Mouse (Mus musculus): Measurements from ENCODE around the gene Itgb4.

Gene Itgb4

DNA sequence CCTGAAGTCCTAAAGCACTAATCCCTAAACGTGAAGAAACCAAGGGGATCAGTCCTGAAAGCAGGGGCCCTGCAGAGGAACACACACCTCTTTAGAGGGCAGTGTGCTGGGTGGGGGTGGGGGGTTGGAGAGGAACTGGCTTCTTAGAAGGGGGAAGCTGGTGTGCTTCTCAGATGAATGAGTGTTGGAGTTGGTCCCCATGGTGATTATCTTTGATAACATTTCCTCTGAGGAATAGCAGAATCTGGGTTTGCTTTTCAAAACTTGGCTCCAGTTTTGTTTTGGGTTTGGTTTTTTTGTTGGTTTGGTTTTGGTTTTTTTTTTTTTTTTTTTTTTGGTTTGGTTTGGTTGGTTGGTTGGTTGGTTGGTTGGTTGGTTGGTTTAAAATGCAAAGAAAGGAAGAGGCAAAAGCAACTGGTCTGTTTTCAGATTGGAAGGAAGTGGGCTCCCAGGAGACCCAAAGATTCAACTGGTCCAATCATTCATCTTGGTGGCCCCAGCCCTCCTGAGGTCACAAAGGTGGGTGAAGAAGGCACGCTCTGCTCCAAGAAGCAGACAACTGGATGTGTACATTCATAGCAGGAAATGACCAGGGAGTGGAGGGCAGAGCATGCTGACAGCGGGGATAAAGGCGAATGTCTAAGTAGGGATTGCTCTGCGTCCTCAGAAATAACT lies 5.6 kb upstream of the Itgb4 start:
- in situ Hi-C loops (cut with MboI, MseI), result no loop called here

DNA sequence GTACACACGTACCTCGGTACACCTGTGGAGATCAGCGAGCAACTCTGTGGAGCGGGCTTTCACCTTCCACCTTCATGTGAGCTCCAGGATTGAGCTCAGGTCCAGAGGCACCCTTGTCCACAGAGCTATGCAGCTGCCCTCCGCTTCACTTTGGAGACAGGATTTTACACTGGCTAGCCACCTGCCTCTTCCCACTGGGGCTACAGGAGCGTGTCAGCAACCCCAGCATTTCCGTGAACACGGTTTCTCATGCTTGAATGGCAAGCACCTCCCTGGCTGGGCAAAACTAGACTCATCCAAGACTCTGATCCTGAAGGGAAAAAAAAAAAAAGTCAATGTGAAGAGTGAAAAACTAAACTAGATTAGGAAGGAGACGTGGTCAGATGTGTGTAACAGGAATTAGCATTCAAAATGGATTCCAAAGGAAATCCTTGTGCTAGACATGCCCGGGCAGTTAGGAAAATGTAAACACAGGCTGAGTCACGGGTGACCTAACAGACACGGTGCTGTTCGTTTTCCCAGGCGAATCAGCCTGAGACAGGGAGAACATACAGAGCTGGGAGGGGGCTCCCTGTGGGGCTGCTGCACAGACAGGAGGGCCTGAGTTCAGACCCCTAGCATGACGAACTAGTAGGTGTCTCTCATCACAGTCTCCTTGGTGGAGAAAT lies 4.4 kb upstream of the Itgb4 start:
- in situ Hi-C loops (cut with MboI, MseI), result no loop called here

DNA sequence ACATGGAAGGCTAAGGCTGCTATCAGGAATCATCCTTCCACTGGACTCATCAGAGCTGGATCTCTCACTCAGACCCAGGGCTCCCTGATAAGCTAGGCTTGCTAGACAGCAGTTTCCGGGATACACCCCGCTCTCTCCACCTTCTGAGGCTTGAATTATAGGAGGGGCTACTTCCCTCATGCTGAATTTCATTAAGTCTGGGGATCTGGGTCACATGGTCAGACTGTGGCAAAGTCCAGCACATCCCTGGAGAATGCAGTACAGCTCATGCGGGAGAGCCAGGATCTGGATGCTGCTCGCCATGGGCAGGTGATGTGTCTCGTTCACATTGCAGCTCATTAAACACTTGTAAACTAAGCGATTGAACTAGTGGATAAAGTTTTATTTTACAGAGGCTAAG lies 3.5 kb upstream of the Itgb4 start:
- in situ Hi-C loops (cut with MboI, MseI), result no loop called here

DNA sequence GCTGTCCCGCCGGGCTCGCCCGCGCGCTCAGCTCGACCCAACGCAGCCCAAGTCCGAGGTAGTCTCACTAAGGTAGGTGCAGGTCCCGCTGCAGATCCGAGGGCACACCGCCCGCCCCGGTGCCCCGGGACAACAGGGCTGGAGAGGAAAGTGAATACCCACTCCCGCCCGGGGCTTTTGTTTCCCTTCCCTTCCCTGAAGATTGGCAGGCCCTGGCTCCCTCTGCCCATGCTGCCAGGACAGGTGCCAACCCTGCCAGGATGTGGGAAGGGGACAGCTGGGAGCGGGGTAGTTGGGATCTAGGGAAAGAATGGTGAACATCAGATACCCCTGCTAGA lies 543 bp downstream of the Itgb4 start:
- in situ Hi-C loops (cut with MboI, MseI), result no loop called here

DNA sequence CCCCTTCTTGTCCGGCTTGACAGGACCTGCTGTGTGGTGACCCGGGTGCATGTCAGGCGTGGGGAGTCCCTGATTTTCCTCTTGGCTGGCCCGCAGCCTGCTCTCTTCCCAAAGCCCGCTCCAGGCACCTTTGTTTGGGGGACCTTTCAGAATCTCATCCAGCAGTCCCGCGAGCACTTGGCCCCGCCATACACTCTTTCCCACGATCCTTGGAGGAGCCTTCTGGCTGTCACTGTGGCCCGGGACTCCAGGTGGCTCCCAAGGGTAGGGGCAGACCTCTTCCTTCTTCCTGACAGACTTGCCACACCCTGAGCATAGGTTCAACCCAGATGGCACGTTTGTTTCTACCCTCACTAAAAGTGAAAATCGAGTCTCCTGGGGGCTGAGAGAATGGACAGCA lies 1.0 kb downstream of the Itgb4 start:
- in situ Hi-C loops (cut with MboI, MseI), result no loop called here

DNA sequence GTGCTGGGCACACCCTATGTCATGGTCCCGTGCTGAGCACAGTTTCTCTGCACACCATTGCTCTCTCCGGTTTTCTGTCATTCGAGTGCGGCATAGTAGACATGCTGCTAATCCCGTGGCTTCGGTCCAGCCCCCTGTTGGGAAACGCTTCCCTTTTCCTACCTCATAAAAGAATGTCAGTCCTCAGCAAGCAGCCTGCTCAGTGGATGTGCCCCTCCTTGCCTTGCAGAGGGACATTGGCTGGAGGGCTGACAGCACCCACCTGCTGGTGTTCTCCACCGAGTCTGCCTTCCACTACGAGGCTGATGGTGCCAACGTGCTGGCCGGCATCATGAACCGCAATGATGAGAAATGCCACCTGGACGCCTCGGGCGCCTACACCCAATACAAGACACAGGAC lies 8.0 kb downstream of the Itgb4 start:
- in situ Hi-C loops (cut with MboI, MseI), result no loop called here

DNA sequence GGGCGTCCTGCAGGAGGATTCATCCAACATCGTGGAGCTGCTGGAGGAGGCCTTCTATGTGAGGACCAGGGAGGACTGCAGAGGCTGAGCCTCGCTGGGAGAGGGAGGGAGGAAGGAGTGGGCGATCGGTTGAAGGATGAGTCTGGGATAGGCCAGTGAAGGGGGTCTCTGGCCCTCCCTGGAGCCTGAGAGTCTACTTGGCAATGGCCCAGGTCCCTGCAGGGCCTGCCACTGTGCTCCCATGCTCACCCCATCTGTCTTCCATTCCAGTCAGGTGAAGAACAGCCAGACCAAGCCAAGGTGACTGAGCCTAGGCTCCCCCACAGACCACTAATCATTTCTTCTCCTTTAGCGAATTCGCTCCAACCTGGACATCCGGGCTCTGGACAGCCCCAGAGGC lies 8.8 kb downstream of the Itgb4 start:
- in situ Hi-C loops (cut with MboI, MseI), result no loop called here

DNA sequence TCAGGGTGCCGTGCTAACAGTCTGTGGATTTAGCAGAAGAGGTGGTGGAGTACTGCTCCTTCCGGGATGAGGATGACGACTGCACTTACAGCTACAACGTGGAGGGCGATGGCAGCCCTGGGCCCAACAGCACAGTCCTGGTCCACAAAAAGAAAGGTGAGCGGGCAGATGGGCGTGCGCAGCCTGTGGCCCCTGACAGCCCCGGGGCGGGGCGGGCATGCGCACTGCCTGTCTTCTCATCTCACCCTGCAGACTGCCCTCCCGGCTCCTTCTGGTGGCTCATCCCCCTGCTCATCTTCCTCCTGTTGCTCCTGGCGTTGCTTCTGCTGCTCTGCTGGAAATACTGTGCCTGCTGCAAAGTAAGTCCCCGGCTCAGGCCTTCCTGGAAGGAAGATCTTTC lies 15.2 kb downstream of the Itgb4 start:
- in situ Hi-C loops (cut with MboI, MseI), result loop anchor here in 1 of 2 experiments (10.0 kb wide), 1 partner anchor 45 kb away; no protein-coding TSS in a partner anchor

DNA sequence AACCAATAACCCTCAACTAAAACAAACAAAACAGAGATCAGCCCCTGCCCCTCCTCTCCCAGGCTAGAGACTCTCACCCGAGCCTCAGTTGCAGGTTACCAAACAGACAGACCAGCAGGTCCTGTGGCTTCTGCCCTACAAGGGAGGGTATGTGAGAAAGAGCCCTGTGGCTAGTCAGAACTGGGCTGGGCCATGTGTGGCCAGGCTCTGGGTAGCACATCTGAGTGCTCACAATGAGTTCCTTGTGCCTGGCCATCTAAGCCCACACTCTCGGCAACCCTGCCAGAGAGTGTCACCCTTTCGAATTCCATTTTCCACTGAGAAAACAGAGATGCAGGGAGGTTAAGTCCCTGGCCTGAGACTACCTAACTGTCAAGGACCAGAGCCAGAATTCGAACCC lies 17.6 kb downstream of the Itgb4 start:
- in situ Hi-C loops (cut with MboI, MseI), result loop anchor here in 1 of 2 experiments (10.0 kb wide), 1 partner anchor 47 kb away; no protein-coding TSS in a partner anchor

DNA sequence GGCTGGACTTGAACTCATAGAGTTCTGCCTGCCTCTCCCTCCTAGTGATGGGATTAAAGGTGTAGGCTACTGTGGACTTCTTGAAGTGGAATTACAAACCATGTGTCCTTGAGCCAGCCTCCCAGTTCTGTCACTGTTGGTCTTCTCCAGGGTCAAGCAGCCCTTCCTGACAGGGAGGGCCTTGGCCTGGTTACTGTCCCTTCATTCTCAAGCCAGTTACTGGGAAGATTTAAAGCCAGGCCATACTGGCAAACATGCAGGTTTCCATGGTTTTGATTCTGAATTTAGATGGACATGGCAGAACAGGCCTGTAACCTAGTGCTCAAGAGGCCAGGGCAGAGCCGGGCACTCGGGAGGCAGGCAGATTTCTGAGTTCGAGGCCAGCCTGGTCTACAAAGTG lies 20.7 kb downstream of the Itgb4 start:
- in situ Hi-C loops (cut with MboI, MseI), result loop anchor here in 1 of 2 experiments (10.0 kb wide), 1 partner anchor 50 kb away; no protein-coding TSS in a partner anchor

DNA sequence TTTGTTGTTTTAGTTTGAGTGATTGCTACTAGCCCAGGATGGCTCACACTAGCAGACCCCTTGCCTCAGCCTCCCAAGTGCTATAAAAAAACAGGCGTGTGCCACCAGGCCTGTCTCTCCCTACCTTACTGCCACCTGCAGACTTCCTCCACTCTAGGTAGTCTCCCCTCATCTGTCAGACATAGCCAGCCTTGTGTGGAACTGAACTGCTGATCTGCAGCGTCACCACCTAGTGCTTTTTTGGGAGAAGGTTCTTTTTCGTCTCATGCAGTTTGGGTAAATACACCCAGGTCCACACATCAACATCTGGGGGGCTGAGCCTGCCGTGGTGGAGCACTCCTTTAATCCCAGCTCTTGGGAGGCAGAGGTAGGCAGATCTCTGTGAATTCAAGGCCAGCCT lies 22.5 kb downstream of the Itgb4 start:
- in situ Hi-C loops (cut with MboI, MseI), result loop anchor here in 1 of 2 experiments (10.0 kb wide), 1 partner anchor 52 kb away; no protein-coding TSS in a partner anchor

DNA sequence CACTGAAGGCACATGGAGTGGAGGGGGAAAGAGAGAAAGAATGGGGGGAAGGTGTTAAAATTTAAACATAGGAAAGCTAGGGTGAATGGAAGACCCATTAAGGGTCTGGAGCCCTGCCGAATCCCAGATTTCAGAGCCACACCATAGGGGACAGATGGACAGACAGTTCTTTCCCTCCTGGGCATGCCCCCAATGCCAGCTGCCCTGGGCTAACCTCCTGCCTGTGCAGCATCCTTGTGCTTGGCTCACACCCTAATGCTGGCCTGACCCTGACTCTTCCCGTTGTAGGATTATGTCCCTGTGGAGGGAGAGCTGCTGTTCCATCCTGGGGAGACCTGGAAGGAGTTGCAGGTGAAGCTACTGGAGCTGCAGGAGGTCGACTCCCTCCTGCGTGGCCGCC lies 23.2 kb downstream of the Itgb4 start:
- in situ Hi-C loops (cut with MboI, MseI), result loop anchor here in 1 of 2 experiments (10.0 kb wide), 1 partner anchor 53 kb away; no protein-coding TSS in a partner anchor

DNA sequence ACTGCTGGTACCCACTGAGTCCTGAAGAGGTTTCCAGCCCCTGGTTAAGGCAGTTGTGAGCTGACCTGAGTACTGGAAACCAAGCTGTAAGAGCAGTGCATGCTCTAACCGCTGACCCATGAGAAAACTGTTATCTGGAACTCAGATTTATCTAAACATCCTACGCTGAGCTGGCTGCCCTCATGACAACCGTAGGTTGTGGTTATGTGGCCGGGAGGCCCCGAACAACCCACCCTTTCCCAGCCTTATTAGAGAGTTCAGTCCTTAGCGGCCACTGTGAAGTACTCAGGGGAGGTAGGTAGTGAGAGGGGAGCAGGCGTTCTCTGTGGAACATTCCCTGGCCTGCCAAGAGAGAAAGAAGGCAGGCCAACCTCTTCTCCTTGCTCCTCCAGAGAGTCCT lies 24.5 kb downstream of the Itgb4 start:
- in situ Hi-C loops (cut with MboI, MseI), result loop anchor here in 1 of 2 experiments (10.0 kb wide), 1 partner anchor 54 kb away; no protein-coding TSS in a partner anchor

DNA sequence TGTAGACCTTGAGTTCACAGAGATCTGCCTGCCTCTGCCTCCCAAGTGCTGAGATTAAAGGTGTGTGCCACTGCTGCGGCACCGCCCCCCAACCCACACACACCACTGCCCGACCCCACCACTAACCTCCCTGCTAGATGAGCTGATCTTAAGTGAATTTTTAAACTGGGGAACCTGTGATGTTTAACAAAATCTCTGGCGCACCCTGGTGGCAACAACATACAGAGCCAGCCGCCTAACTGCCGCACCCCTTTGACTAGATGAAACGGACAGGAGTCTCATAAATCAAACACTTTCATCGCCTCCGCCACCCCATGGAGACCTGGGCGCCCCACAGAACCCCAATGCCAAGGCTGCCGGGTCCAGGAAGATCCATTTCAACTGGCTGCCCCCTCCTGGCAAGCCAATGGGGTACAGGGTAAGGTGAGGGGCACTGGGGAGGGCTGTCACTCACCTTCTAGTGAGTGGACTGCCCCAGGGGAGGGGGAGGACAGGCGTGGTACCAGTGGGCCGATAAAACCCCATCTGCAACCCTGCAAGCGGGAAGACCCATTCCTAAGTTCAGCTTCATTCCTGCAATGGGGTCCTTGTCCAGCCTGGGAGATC lies 25.1 kb downstream of the Itgb4 start:
- in situ Hi-C loops (cut with MboI, MseI), result loop anchor here in 1 of 2 experiments (10.0 kb wide), 1 partner anchor 55 kb away; no protein-coding TSS in a partner anchor

DNA sequence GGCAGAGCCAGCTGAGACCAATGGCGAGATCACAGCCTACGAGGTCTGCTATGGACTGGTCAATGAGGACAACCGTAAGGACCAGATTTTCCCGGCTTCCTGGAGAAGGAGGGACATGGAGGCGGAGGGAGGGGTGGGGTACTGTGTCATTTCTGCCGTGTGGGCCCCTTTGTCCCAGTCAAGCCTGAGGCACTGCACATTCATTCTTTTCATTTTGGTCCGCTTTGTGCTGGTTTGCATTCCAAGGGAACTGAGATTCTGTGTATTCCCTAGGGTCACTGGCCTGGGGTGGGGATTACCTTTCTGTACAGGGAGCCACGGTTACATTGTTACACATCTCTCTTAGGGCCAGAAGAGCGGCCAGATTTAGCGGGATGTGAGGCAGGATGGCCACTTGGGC lies 26.1 kb downstream of the Itgb4 start:
- in situ Hi-C loops (cut with MboI, MseI), result no loop called here

DNA sequence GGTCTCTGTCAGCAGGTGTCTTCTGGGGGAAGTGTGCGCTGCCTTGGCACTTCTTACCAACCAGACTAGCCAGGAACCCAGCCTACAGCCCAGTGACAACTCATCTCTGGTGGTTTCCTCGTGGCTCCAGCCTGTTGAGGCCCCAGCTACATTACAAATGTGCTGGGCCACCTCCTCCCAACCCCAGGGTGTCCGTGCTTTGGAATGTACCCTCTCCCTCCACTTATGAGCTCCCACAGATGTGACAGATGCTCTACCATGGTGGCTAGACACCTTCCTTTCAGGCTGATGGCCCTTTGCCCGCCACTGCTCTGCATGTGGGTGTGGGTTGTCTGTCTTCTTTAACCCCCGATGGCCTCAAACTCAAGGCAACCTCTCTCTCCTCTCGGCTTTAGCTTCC lies 27.2 kb downstream of the Itgb4 start:
- in situ Hi-C loops (cut with MboI, MseI), result no loop called here

DNA sequence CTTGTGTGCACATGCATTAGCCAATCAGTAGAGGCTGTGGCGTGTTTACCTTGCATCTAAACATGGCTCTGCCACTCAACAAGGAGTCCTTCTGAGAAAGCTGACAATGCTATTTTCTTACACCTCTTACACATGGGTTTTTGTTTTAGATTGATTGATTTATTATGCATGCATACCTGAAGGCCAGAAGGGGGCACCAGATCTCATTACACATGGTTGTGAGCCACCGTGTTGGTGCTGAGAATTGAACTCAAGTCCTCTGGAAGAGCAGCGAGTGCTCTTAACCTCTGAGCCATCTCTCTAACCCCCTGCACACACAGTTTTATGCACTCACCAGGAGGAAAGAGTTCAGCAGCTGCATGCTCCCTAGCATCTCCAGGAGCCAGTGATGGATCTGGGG lies 28.4 kb downstream of the Itgb4 start:
- in situ Hi-C loops (cut with MboI, MseI), result no loop called here

DNA sequence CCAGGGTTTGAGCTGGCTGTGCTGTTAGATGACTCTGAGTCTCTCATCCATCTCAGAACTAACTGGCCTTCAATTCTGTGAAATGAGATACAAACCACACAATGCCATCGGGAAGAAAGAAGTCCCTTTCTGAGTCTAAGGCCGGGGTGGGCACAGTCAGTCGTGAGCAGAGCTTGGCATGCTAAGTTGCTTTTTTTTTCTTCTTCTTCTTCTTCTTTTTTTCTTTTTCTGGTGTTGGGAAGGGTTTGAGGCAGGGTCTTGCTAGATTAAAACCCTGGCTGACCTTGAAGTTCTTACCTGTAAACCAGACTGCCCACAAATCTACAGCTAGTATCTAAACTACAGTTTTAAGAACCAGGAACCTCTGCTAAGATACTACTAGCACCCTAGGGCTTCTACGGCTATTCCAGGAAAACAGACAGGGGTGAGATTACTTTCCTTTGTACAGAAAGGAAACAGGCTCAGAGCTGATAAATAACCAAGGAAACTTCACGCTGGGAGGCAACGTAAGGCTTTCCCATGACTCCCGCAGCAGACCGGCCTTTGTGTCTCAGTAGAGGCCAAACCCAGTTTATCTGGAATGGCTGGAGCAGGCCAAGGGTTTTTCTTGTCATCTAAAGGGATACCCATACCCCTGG lies 29.8 kb downstream of the Itgb4 start:
- in situ Hi-C loops (cut with MboI, MseI), result no loop called here

DNA sequence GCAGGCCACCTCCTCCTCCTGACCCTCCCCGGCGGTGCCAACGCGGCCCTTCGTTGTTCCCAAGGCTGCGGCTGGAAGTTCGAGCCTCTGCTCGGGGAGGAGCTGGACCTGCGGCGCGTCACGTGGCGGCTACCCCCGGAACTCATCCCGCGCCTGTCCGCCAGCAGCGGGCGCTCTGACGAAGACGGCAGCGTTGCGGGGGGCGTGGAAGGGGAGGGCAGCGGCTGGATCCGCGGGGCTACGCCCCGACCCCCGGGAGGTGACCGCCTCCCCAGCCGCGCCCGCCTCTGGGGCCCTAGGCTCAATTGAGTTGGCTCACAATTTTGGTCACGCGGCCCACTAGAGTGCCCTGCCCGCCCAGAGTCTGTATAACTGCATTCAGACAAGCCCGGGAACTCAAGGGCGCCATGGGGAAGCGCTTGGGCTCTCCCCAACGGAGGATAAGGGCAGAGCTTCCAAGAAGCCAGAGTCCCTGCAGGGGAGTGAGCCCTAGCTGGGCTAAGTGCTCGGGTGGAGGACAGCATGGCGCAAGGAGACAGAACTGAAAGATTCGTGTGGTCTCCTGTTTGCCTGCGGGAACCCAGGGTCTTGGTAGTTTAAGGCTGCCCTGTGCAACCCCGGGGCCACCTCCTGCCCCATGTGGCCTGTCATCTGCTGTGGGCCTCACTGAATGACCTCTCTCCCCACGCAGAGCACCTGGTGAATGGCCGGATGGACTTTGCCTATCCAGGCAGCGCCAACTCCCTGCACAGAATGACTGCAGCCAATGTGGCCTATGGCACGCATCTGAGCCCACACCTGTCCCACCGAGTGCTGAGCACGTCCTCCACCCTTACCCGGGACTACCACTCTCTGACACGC lies 30.6 kb downstream of the Itgb4 start:
- in situ Hi-C loops (cut with MboI, MseI), result no loop called here

DNA sequence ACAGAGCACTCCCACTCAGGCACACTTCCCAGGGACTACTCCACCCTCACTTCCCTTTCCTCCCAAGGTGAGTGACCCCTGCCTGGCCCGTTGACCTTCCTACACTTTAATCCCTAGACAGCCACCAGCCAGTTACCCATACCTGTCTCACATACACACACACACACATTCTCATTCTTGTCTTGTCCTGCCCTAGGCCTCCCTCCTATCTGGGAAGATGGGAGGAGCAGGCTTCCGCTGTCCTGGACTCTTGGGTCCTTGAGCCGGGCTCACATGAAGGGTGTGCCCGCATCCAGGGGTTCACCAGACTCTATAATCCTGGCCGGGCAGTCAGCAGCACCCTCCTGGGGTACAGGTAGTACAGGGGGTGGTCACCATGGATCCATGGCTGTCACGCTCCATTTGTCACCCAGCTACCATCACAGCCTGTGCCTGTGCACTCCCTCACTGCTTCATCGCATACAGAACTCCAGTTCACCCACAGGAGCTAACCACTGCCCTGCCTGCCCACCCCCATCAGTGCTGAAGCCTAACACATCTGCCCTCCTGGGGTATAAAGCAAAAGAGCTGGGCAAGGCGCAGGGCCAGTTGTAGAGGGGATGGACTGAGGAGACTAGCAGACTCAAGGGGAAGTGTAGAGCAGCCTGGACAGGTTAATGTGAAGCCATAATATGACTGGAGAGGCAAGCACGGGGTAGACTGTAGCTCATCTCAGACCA lies 31.4 kb downstream of the Itgb4 start:
- in situ Hi-C loops (cut with MboI, MseI), result no loop called here
